Mouse (Mus musculus) CH12F3 (cell line): ENCODE data around the gene Heg1.

Experiments
- in situ Hi-C: fragments of 300-500 bp; cut with MboI; formaldehyde crosslinking; loops from 2 replicates; pipeline ENCODE4 v1.14.3; 2020; ENCODE audit warnings: low sequenced_read_pairs

Gene Heg1

DNA sequence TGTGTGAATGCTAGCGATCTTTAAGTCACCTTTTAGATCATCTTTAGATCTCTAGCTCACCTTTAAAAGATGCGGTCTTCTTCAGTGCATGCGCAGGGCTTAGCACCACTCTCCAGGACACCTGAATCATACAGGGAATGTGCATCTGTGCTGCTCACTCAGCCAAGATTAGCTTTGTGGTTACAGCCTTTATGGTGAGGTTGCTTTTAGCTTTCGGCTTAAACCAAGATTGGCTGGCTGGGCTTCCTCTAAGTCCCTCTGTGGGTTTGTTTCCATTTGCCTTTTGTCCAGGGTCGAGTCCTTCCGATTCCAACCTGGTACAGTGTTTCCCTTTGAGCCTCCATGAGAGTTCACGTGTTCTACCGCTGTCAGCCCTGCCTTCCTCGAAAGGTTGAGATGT lies 20.1 kb downstream of the Heg1 start:
- in situ Hi-C loops = no loop called here

GRCm38 (mm10) chr16:33705258-33705657 lies 21.1 kb downstream of the Heg1 start:
- in situ Hi-C loops = no loop called here

- in situ Hi-C loops = no loop called here
Observed at GRCm38 (mm10) chr16:33706111-33706890, 22.1 kb downstream of the Heg1 start.

DNA sequence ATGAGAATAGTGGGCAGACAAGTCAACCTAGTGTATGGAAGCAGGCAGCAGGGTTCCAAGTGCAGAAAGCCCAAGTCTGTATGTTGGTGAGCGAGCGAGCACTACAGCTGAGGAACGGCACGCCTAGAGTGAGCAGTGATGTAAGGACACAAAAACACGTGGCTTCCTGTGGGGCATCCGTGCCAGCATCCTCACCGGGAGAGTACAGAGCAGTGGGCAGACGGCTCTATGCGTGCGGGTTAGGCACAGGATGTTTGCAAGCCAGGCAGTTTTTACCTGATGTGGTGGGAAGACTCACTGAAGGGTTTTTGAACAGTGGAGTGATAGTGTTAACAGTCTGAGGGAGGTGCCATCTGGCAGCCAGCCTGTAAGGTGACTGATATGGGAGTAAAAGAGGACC lies 23.9 kb downstream of the Heg1 start:
- in situ Hi-C loops = no loop called here

DNA sequence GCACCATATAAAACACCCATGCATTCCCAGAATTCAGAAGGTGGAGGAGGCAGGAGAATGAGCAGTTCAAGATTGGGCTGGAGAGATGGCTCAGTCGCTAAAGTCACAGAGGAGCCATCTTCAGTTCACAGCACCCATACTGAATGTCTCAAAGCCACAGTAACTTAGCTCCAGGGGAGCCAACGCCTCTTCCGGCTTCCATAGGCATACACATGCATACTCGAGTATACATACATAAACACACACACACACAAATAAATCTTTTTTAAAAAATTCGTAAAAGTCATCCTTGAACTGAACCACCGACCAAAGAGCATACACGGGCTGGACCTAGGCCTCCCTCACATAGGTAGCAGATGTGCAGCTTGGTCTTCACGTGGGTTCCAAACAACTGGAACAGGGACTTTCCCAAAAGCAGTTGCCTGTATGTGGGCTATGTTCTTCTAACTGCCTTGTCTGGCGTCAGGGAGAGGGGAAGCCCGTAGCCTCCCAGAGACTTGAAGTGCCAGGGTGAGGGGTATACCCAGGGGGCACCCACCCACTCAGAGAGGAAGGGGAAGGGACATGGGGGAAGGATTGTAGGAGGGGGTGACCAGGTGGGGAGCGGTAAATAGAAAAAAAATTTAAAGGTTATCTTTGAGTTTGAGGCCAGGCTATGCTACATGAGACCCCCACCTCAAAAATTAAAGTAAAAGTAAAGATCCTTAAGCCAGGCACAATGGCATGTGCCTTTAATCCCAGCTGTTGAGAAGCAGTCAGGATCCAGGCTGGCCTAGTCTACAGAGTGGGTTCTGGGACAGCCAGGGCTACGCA lies 24.6 kb downstream of the Heg1 start:
- in situ Hi-C loops = no loop called here

- in situ Hi-C loops = no loop called here
Observed at GRCm38 (mm10) chr16:33714271-33714670, 30.1 kb downstream of the Heg1 start.

GRCm38 (mm10) chr16:33723241-33723640 lies 39.1 kb downstream of the Heg1 start:
- in situ Hi-C loops = no loop called here

DNA sequence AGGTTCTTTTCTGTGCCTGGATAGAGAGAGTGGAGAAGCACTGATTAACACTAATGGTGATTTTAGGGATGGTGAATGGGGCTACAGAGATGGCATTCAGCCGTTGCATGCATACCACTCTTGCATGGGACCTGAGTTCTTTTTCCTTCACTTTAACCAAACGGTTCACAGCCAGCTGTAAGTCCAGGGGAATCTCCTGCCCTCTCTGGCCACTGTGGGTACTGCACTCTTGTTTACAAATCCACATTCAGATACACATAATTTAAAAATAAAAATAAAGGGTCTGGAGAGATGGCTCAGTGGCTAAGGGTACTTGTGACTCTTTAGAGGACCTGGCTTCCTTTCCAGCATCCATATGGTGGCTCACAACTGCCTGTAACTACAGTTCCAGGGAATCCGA lies 39.8 kb downstream of the Heg1 start:
- in situ Hi-C loops = no loop called here

DNA sequence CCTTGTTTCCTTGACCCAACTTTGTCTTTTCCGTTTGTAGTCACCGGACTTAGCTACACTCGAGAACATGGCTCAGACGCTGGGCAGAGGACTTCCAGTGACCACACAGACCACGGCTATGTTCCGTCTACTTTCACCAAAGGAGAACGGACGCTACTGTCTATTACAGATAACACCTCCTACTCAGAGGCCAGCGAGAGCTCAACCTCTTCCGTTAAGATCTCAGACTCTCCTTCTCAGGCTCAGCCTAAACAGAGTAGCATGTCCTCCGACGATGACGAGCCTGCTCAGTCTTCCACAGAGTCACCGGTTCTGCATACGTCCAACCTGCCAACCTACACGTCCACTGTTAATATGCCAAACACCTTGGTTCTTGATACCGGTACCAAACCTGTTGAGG lies 42.1 kb downstream of the Heg1 start:
- in situ Hi-C loops = no loop called here

DNA sequence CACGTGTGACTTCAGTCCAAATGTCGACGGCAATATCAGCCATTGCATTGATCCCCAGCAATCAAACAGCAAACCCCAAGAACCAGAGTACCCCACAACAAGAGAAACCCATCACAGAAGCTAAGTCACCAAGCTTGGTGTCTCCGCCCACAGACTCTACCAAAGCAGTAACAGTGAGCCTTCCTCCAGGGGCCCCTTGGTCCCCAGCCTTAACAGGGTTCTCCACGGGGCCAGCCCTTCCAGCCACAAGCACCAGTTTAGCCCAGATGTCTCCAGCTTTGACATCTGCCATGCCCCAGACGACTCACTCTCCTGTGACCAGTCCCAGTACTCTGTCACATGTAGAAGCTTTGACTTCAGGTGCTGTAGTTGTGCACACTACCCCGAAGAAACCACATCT lies 42.7 kb downstream of the Heg1 start:
- in situ Hi-C loops = no loop called here

- in situ Hi-C loops = no loop called here
Observed at GRCm38 (mm10) chr16:33728427-33728826, 44.3 kb downstream of the Heg1 start.

DNA sequence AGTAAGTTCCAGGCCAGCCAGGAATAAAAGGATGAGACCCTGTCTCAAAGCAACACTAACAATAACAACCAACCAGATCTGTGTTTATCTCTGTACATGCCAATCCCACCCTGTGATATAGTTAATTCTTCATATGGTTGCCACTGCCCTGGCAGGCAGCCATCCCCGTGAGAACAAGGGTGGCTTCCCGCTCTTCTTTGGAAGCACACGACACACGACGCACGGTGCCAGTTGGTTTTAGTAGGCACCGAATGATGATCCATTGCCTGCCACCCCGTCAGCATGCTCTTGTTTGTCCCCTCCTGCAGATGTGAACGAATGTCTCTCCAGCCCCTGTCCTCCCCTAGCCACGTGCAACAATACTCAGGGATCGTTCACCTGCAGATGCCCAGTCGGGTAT lies 47.1 kb downstream of the Heg1 start:
- in situ Hi-C loops = loop anchor here (10.0 kb wide), 1 partner anchor 156 kb away; no protein-coding TSS in a partner anchor

DNA sequence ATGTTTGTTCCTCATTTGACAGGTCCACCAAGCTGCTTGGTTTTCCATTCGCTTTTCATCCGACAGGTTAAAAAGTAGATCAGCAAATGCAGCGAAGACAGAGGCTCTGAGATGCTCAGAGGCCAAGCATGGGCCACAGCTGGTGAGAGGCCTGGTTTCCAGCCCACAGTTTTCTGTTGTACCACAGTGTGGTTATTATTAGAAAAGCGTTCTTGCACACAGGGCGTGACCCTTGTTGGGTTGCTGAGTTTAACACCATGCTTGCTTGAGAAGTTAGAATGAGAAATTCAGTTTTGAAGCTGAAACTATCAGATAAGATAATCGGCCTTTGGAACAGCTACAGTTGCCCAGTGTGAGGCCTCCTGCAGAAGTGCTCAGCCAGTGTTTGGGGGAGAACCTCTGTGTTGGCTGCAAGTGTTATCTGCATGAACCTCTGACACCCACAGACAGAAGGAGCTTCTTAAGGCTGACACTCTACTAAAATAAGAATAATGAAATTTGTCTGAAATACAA lies 48.1 kb downstream of the Heg1 start:
- in situ Hi-C loops = loop anchor here (10.0 kb wide), 1 partner anchor 157 kb away; no protein-coding TSS in a partner anchor

DNA sequence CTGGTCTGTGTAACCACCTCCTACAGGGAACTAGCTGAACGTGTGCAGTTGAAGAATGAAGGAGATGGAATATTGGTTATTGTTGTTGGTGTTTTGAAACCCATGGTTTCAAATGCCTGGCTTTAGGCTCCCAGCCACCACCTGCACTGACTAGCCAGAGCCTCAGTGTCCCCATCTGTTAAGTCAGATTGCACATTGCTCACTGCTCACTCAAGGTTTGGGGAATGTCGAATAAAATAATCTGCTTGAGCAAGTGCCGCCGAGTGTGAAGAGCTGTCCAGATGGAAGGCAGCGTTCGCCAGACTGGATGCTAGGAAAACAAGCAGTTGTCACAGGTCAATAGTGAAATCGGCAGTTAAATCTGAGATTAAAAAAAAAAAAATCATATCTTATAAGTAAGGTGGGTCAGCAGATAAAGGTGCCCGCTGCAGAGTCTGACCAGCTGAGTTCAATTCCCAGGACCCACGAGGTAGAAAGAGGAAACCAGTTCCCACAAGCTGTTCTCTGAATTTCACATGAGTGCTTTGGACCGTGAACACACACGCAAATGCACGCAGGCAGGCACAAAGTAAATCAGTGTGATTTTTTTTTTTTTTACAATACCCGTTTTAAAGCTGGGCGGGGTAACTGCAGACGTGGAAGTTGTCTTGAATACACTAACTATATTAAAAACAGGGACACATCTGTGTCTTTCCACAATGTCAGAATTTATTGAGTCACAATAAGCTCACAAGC lies 48.8 kb downstream of the Heg1 start:
- in situ Hi-C loops = loop anchor here (10.0 kb wide), 1 partner anchor 158 kb away; no protein-coding TSS in a partner anchor

DNA sequence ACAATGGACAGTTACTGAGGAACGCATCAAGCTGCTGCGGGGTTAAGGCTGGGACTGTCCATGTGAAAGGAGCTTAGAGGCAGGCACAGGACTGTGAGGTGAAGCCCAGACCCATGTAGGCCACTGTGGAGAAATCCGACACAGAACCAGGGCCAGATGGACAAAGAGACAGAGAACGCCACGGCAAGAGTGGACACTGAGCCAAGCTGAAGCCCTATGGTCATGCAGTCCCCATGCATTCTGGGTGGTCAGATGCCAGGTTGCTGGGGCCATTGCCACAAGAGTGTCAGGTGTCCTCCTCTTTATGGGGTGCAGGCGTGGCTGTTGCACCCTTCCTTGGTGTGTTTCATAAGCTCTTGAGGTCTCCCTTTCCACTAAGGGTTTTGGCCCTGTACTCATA lies 49.7 kb downstream of the Heg1 start:
- in situ Hi-C loops = loop anchor here (10.0 kb wide), 1 partner anchor 159 kb away; no protein-coding TSS in a partner anchor

- in situ Hi-C loops = loop anchor here (10.0 kb wide), 1 partner anchor 160 kb away; no protein-coding TSS in a partner anchor
Observed at GRCm38 (mm10) chr16:33734545-33734944, 50.4 kb downstream of the Heg1 start.

DNA sequence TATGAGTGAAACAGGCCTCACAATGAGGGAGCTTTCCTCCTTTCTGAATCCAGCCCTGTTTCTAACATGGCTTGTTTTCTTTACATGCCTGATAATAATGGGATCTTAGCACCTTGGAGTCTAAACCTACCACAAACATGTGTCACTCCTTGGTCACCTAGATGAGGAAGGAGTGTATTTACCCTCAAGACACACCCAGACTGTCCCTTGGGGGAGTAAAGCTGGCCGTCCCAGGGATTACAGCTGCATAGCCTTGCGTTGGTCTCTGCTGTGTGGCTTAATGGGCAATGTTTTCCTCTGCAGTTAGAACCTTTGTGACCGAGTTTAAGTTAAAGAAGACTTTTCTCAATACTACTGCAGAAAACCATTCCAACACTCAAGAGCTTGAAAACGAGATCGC lies 51.1 kb downstream of the Heg1 start:
- in situ Hi-C loops = loop anchor here (10.0 kb wide), 1 partner anchor 160 kb away; no protein-coding TSS in a partner anchor

GRCm38 (mm10) chr16:33735791-33736190 lies 51.6 kb downstream of the Heg1 start:
- in situ Hi-C loops = loop anchor here (10.0 kb wide), 1 partner anchor 161 kb away; no protein-coding TSS in a partner anchor

GRCm38 (mm10) chr16:33736746-33737145 lies 52.6 kb downstream of the Heg1 start:
- in situ Hi-C loops = loop anchor here (10.0 kb wide), 1 partner anchor 162 kb away; no protein-coding TSS in a partner anchor

DNA sequence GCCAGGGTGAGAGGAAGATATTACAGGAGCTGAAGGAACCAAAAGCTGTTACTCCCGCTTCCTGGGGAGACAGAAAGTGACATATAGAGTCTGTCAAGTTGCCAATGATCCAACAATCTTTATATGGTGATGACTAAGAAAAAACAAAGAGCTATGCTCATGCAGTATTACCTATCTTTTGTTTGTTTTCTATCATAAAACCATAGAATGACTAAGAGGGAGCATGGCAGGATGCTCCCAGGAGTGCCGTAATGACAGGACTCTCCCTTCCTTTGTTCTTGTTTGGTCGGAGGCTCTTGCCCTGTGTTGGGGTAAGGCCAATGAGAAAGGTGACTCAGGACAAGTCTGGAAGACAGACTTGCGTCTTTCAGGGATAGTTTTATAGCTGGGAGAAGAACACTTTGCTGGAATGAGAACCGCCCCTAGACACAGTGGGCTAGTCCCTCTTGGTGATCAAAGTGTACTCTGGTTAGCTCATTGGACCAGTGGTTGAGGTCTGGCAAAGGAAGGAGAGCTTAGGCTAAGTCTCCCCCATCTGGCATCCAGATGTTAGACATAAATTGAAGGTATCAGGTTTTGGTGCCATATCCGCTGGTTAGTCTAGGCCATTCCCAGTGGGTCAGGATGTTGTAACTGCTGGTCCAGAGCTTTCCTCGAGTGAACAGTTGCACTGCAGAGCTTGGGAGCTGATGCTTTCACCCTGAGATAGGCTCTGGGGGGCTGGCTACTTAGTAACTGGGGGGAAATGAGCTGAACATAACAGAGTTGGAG lies 55.0 kb downstream of the Heg1 start:
- in situ Hi-C loops = loop anchor here (10.0 kb wide), 1 partner anchor 164 kb away; no protein-coding TSS in a partner anchor
